Mouse (Mus musculus) intestine, postnatal 0 days (tissue): ENCODE measurements around the gene Ext2. TPM values are rescaled to one million over a fixed set of nuclear protein-coding genes. Genes with fewer than 3 reads are reported as not detected.

Source experiments
- ATAC-seq: fragments of 200-750 bp; cut with Nextera tagmentation; 2 replicates; pipeline ENCODE4 v1.8.0; 2017; ENCODE audit warnings: mild to moderate bottlenecking, moderate TSS enrichment, moderate library complexity
- H3K27ac ChIP-seq: fragments of 300-500 bp; sonication (generic); 2 replicates; pipeline ENCODE4 v1.5.1; 2014; ENCODE audit warnings: mild to moderate bottlenecking, low read depth, low read length, moderate library complexity
- H3K27me3 ChIP-seq: fragments of 300-500 bp; sonication (generic); replicated peaks from 2 replicates; pipeline ENCODE4 v1.6.1; 2014; ENCODE audit warnings: low read length, mixed read lengths; ENCODE audit not compliant: control insufficient read depth, insufficient read depth
- H3K36me3 ChIP-seq: fragments of 300-500 bp; sonication (generic); 2 replicates; pipeline ENCODE4 v1.6.1; 2014; ENCODE audit warnings: mild to moderate bottlenecking, moderate library complexity; ENCODE audit not compliant: control insufficient read depth, insufficient read depth
- H3K4me1 ChIP-seq: fragments of 300-500 bp; sonication (generic); replicated peaks from 2 replicates; pipeline ENCODE4 v1.6.1; 2014; ENCODE audit warnings: antibody characterized with exemption, low read length, mixed read lengths; ENCODE audit not compliant: control insufficient read depth, insufficient read depth
- H3K4me2 ChIP-seq: fragments of 300-500 bp; sonication (generic); replicated peaks from 2 replicates; pipeline ENCODE4 v1.6.1; 2014; ENCODE audit warnings: low read depth, mild to moderate bottlenecking, moderate library complexity
- H3K4me3 ChIP-seq: fragments of 300-500 bp; sonication (generic); 2 replicates; pipeline ENCODE4 v1.5.1; 2014; ENCODE audit warnings: low read depth, low read length
- H3K9ac ChIP-seq: fragments of 300-500 bp; sonication (generic); 2 replicates; pipeline ENCODE4 v1.6.1; 2014; ENCODE audit warnings: mild to moderate bottlenecking, low read depth, low read length
- H3K9me3 ChIP-seq: fragments of 300-500 bp; sonication (generic); 2 replicates; pipeline ENCODE4 v1.6.1; 2016; ENCODE audit warnings: mixed run types; ENCODE audit not compliant: control insufficient read depth
- CTCF ChIP-seq: sonication (generic); IDR thresholded peaks from 2 replicates; pipeline ENCODE4 v1.5.1; 2016; ENCODE audit warnings: low read depth, mild to moderate bottlenecking, control low read depth, antibody characterized with exemption, moderate library complexity
- WGBS: fragments of 180-500 bp; shearing (Covaris S2); extraction: QIAGEN DNeasy Blood & Tissue Kit; methylation state at CpG from one replicate; pipeline ENCODE4 v1.1.7; 2014; 5-methylcytosine and 5-hydroxymethylcytosine counted together
- polyA plus RNA-seq: library from polyadenylated mRNA; unstranded; fragments of >200 nt; fragmentation: Nextera tagmentation; extraction: Ambion mirVana; gene quantifications from 2 replicates; pipeline ENCODE4 v1.2.1, GENCODE M21; 2015

The Ext2 gene
- polyA plus RNA-seq, 1 experiment from 2014 or later: 40.8 TPM

DNA sequence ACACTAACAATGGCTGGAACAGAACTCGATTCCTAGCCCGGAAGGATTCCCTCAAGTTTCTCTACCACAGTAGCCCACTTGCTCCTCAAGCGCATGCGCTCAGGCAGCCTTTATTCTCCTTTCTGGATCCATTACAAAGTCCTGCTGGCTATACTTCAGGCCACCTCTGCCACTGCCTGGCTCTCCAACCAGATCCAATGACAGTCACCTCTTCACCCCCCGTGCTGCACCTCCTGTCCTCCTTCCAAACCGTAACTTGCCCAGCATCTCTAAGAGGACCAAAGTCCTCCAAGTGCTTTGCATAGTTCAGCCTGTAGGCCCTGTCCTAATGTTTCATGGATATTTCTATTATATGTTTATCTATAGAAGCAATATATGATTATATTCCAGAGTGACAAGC, 113.1 kb downstream of the Ext2 start:
- WGBS: 95% methylated on average over 6 of the region's 6 CpGs
- H3K4me2 ChIP-seq: no peak overlapping the region
- H3K36me3 ChIP-seq: peaks cover 9% of the 10 kb centered on the region; the same call in 1 of the 2 replicates
- no peak overlapping the region for H3K4me3 ChIP-seq
- H3K27me3 ChIP-seq: no peaks in the 10 kb centered on the region
- no peaks in the 10 kb centered on the region for H3K4me1 ChIP-seq
- no peak overlapping the region for H3K9ac ChIP-seq
- no peaks in the 10 kb centered on the region for H3K9me3 ChIP-seq
- no peak for TF ChIP-seq CTCF
- no peak for ATAC-seq
- no peak overlapping the region for H3K27ac ChIP-seq

DNA sequence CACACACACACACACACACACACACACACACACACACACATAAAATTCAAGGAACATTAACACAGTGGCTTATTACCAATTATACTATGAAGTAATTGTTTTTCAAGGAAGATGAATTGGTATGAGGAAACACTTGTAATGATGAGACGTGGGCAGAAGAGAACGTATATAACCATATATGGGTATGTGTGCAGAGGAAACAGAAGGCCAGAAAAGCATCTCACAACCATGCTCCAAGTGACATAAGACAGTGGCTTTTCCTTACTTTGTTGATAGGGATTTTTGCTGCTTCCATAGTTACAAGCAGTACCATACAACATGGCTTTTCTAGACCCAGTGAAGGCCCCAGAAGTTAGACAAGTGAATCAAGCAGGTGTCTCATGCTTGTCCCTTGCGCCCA, 115.5 kb downstream of the Ext2 start:
- H3K27me3 ChIP-seq: no peaks in the 10 kb centered on the region
- no peak for TF ChIP-seq CTCF
- H3K4me2 ChIP-seq: no peak overlapping the region
- H3K27ac ChIP-seq: no peak overlapping the region
- peaks cover 9% of the 10 kb centered on the region; the same call in 1 of the 2 replicates for H3K36me3 ChIP-seq
- H3K9me3 ChIP-seq: no peaks in the 10 kb centered on the region
- H3K4me3 ChIP-seq: no peak overlapping the region
- WGBS: 78% methylated on average over 3 of the region's 3 CpGs
- ATAC-seq: no peak
- H3K4me1 ChIP-seq: no peaks in the 10 kb centered on the region
- H3K9ac ChIP-seq: no peak overlapping the region

DNA sequence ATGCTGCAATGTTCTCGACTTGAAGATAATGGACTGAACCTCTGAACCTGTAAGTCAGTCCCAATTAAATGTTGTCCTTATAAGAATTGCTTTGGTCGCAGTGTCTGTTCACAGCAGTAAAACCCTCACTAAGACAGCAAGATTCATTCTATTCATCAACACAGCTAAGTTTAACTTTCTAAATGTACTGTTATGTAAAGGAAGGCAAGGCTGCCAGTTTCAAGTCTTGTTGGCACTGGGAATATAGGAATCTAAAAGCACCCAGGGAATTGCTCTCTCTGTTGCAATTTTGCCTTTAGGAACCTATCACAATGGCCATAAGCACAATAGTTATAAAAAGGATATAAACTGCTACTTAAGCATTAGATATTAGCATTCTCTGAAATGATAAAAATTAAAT, 116.0 kb downstream of the Ext2 start:
- Histone ChIP-seq H3K9ac (no peak overlapping the region), H3K36me3 (peaks cover 9% of the 10 kb centered on the region; the same call in 1 of the 2 replicates), H3K4me2 (no peak overlapping the region), H3K9me3 (no peaks in the 10 kb centered on the region), H3K27me3 (no peaks in the 10 kb centered on the region), H3K4me1 (no peaks in the 10 kb centered on the region), H3K4me3 (no peak overlapping the region), H3K27ac (no peak overlapping the region)
- WGBS: 91% methylated on average over 2 of the region's 2 CpGs
- ATAC-seq: no peak
- no peak for TF ChIP-seq CTCF

DNA sequence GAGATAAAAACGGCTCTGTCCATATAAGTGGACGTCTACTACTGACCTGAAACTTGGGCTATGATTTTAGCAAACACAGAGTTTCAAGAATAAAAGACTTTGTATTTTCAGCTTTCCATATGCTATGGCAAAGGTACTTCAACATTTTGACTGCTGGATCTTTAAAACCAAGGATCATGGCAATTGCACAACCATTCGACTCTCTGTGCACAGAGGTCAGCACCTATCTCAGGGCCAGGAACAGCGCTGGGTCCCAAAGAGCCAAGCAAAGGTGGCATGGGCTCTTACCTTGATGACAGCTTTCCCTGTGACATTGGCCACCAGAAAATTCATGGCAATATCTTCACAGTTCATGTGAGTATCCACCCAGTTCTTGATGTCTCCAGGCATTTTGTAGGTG, 118.2 kb downstream of the Ext2 start:
- no peak overlapping the region for H3K9ac ChIP-seq
- H3K4me1 ChIP-seq: no peaks in the 10 kb centered on the region
- peaks cover 9% of the 10 kb centered on the region; the same call in 1 of the 2 replicates for H3K36me3 ChIP-seq
- H3K4me3 ChIP-seq: no peak overlapping the region
- H3K27ac ChIP-seq: no peak overlapping the region
- H3K9me3 ChIP-seq: no peaks in the 10 kb centered on the region
- no peak for TF ChIP-seq CTCF
- ATAC-seq: no peak
- no peaks in the 10 kb centered on the region for H3K27me3 ChIP-seq
- no peak overlapping the region for H3K4me2 ChIP-seq
- 93% methylated on average over 4 of the region's 4 CpGs for WGBS

DNA sequence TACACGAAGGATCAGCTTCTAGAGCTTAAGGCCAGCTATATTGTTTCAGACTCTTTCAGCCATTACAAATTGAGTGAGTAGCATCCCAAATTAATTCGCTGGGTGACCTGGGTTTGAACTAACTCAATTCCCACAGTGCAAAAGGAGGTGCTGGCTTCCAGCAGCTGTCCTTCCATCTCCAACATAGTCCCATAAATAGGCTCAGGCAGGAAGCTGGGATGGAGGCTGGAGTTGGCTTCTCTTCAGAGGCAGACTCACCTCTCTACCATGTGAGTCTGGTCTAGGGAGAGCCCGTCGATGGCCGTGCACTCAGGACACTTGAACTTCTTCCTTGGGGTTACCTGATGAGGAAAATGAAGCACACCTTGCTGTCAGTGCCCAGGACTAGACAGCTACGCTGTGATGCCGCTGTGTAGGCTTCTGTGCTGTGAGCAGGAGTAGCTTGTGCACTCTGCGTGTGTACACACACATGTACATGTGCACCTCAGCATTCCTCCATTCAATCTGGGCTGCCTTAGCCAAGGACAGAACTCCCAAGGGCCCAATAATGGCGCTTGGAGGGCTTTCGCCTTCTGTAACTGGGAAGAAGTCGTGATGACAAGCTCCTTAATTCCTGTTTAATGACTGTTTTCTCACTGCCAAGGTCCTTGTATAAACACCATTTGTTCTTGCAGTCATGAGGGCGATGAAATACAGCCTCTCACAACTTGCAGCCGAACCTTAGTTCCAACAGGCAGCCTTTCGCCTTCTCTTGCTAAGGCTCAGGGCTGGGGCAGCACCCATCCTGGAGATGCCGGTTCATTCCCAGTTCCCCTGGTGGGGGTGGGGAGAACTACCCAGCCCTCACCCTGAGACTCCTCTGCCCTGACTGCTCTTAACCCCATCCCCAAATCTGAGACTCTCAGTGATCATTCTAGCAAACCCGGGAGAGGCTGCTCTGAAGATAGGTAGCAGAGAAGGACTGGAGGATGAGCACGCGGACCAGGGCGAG, 119.1 kb downstream of the Ext2 start:
- Histone ChIP-seq H3K27me3 (no peaks in the 10 kb centered on the region), H3K4me2 (no peak overlapping the region), H3K36me3 (peaks cover 9% of the 10 kb centered on the region; the same call in 1 of the 2 replicates), H3K27ac (no peak overlapping the region), H3K9ac (no peak overlapping the region), H3K9me3 (no peaks in the 10 kb centered on the region), H3K4me3 (no peak overlapping the region), H3K4me1 (no peaks in the 10 kb centered on the region)
- WGBS: 80% methylated on average over 19 of the region's 19 CpGs
- no peak for ATAC-seq
- no peak for TF ChIP-seq CTCF

DNA sequence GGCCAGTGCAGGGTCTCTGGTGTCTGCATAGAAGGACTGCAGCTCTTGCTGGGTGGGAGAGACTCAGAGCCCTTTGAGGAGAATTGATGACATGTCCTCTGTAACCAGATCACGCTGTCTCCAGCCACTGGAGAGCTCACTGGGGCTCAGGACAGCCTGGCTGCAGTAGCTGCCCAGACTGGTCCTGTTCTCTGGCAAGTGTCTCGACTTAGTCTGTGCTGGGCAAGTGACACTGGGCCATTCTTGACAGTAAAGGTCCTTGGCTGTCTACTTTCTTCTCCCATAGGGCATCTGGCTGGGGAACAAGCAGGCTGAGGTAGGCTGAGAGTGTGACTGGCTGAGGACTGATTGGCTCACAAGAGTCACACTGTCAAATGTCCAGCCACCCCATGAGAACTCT, 123.0 kb downstream of the Ext2 start:
- Histone ChIP-seq H3K9ac (no peak overlapping the region), H3K27ac (no peak overlapping the region), H3K27me3 (no peaks in the 10 kb centered on the region), H3K4me3 (no peak overlapping the region), H3K36me3 (no peaks in the 10 kb centered on the region; the same call in 1 of the 2 replicates), H3K9me3 (no peaks in the 10 kb centered on the region), H3K4me1 (no peaks in the 10 kb centered on the region), H3K4me2 (no peak overlapping the region)
- WGBS: 76% methylated on average over 2 of the region's 2 CpGs
- no peak for ATAC-seq
- no peak for TF ChIP-seq CTCF
